Mouse (Mus musculus) ES-E14 (cell line): ENCODE data around the gene Slc25a34.

Source experiments
- HCFC1 ChIP-seq: IDR thresholded peaks from 2 replicates; pipeline ENCODE4 v1.6.1; 2012; ENCODE audit warnings: low read length, inconsistent platforms, borderline replicate concordance; ENCODE audit not compliant: insufficient read depth
- ZC3H11A ChIP-seq: IDR thresholded peaks from 2 replicates; pipeline ENCODE4 v1.6.1; 2012; ENCODE audit warnings: low read depth, mild to moderate bottlenecking, inconsistent platforms, low read length, borderline replicate concordance
- ZNF384 ChIP-seq: IDR thresholded peaks from 2 replicates; pipeline ENCODE4 v1.6.1; 2012; ENCODE audit warnings: low read depth, low read length, inconsistent platforms

DNA sequence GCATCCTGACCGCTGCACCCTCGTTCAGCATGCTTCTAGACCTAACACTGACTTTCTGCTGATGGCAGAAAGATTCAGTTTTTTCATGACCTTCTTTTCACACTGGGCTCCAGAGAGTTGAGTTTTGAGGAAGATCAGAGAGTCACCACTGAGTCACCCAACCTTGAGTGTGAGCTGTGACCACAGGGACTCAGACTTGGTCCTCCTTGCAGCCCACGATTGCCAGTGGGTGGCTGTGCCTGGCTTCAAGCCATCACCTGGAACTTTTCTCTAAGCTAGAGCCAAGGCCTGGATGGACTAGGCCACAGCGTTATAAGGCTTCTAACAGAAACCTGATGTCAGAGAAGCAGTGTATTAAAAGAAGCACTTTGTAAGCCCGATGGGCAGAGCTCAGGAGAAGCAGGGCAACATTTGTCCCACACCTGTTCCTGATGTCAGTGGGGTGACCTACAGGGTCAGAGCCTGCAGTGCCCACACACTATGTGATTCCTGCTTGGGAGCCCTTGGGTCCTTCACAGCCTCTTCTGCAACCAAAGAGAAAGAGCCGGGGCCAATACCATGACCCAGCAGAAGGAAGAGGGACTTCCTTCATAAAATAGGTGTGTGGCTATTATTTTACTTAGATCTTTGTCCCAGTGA lies 35.3 kb upstream of the Slc25a34 start:
- TF ChIP-seq ZNF384 (no peak), ZC3H11A (no peak), HCFC1 (no peak)
